Mouse (Mus musculus): ENCODE measurements around the gene Txlna. TPM values are rescaled to one million over a fixed set of nuclear protein-coding genes. Genes with fewer than 3 reads are reported as not detected.

Gene Txlna
- polyA plus RNA-seq, 1 experiment from 2014 or later = 65.4 TPM

GRCm38 (mm10) chr4:129585773-129586172 is 55.1 kb downstream of the Txlna start:
- H3K9ac ChIP-seq (ENCODE audit: low read length) = no peak overlapping the region
- peaks cover 7% of the 10 kb centered on the region for H3K36me3 ChIP-seq (ENCODE audit: control insufficient read depth, insufficient read depth, low read length)
- no peaks in the 10 kb centered on the region for H3K9me3 ChIP-seq (replicated peaks; ENCODE audit: control insufficient read depth, low read length)
- H3K4me3 ChIP-seq (ENCODE audit: low read depth, low read length) = no peak overlapping the region
- no peak overlapping the region for H3K27ac ChIP-seq (ENCODE audit: low read depth, low read length)
- WGBS = 78% methylated on average over 9 of the region's 9 CpGs
- no peaks in the 10 kb centered on the region for H3K27me3 ChIP-seq (replicated peaks; ENCODE audit: control insufficient read depth, insufficient read depth, low read length)
- no peak for DNase-seq (ENCODE audit: low spot score)
- H3K4me2 ChIP-seq (ENCODE audit: low read length) = no peak overlapping the region
- no peaks in the 10 kb centered on the region for H3K4me1 ChIP-seq (ENCODE audit: control insufficient read depth, insufficient read depth, low read length)
- ATAC-seq = no peak

- Histone ChIP-seq H3K27ac (ENCODE audit: low read depth, low read length) (no peak overlapping the region), H3K9me3 (replicated peaks; ENCODE audit: control insufficient read depth, low read length) (no peaks in the 10 kb centered on the region), H3K36me3 (ENCODE audit: control insufficient read depth, insufficient read depth, low read length) (0 out of 2 replicates have a peak, but pooled peaks cover under 1% of the 10 kb centered on the region), H3K9ac (ENCODE audit: low read length) (peak overlapping the region; percentile 48), H3K4me2 (ENCODE audit: low read length) (peak overlapping the region; percentile 49), H3K27me3 (replicated peaks; ENCODE audit: control insufficient read depth, insufficient read depth, low read length) (no peaks in the 10 kb centered on the region), H3K4me3 (ENCODE audit: low read depth, low read length) (peak overlapping the region; percentile 21), H3K4me1 (ENCODE audit: control insufficient read depth, insufficient read depth, low read length) (no peaks in the 10 kb centered on the region)
- peak; percentile 69 for DNase-seq (ENCODE audit: low spot score)
- 2% methylated on average over 36 of the region's 36 CpGs for WGBS
- ATAC-seq = peak; percentile 44; the same call in 1 of the 2 replicates
These were observed 55.8 kb downstream of the Txlna start for GRCm38 (mm10) chr4:129584884-129585608.

GRCm38 (mm10) chr4:129584370-129584769 is 56.5 kb downstream of the Txlna start:
- ATAC-seq (no peak), DNase-seq (ENCODE audit: low spot score) (no peak)
- WGBS = 81% methylated on average over 1 of the region's 1 CpGs
- peak overlapping the region; percentile 48; the same call in 1 of the 2 replicates for H3K9ac ChIP-seq (ENCODE audit: low read length)
- peak overlapping the region; percentile 49 for H3K4me2 ChIP-seq (ENCODE audit: low read length)
- H3K36me3 ChIP-seq (ENCODE audit: control insufficient read depth, insufficient read depth, low read length) = no peaks in the 10 kb centered on the region
- H3K27me3 ChIP-seq (replicated peaks; ENCODE audit: control insufficient read depth, insufficient read depth, low read length) = no peaks in the 10 kb centered on the region
- no peaks in the 10 kb centered on the region for H3K4me1 ChIP-seq (ENCODE audit: control insufficient read depth, insufficient read depth, low read length)
- H3K9me3 ChIP-seq (replicated peaks; ENCODE audit: control insufficient read depth, low read length) = no peaks in the 10 kb centered on the region
- no peak overlapping the region; the same call in 1 of the 2 replicates for H3K4me3 ChIP-seq (ENCODE audit: low read depth, low read length)
- H3K27ac ChIP-seq (ENCODE audit: low read depth, low read length) = no peak overlapping the region

DNA sequence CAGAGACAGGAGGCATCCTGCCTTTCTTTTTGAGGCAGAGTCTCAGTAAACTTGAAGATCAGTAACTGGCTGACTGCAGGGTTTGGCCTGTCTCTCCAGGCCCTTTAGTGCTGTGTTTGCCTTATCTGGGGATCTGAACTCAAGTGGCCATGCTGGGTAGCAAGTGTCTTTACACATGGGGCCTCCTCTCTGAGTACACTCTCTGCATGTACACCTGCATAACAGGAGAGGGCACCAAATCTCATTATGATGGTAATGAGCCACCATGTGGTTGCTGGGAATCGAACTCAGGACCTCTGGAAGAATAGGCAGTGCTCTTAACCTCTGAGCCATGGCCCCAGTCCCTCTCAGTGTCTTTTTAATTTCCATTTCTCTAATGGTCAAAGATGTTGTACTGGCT is 58.6 kb downstream of the Txlna start:
- H3K4me1 ChIP-seq (ENCODE audit: control insufficient read depth, insufficient read depth, low read length) = no peaks in the 10 kb centered on the region
- no peak for DNase-seq (ENCODE audit: low spot score)
- no peak for ATAC-seq
- H3K4me3 ChIP-seq (ENCODE audit: low read depth, low read length) = no peak overlapping the region
- H3K27me3 ChIP-seq (replicated peaks; ENCODE audit: control insufficient read depth, insufficient read depth, low read length) = no peaks in the 10 kb centered on the region
- no peaks in the 10 kb centered on the region for H3K9me3 ChIP-seq (replicated peaks; ENCODE audit: control insufficient read depth, low read length)
- H3K36me3 ChIP-seq (ENCODE audit: control insufficient read depth, insufficient read depth, low read length) = no peaks in the 10 kb centered on the region
- 88% methylated on average over 1 of the region's 1 CpGs for WGBS
- H3K4me2 ChIP-seq (ENCODE audit: low read length) = no peak overlapping the region
- no peak overlapping the region for H3K27ac ChIP-seq (ENCODE audit: low read depth, low read length)
- H3K9ac ChIP-seq (ENCODE audit: low read length) = no peak overlapping the region

GRCm38 (mm10) chr4:129580347-129580746 is 60.5 kb downstream of the Txlna start:
- Histone ChIP-seq H3K27me3 (replicated peaks; ENCODE audit: control insufficient read depth, insufficient read depth, low read length) (no peaks in the 10 kb centered on the region), H3K9ac (ENCODE audit: low read length) (no peak overlapping the region), H3K4me2 (ENCODE audit: low read length) (no peak overlapping the region), H3K4me1 (ENCODE audit: control insufficient read depth, insufficient read depth, low read length) (no peaks in the 10 kb centered on the region), H3K36me3 (ENCODE audit: control insufficient read depth, insufficient read depth, low read length) (no peaks in the 10 kb centered on the region), H3K27ac (ENCODE audit: low read depth, low read length) (no peak overlapping the region), H3K4me3 (ENCODE audit: low read depth, low read length) (no peak overlapping the region), H3K9me3 (replicated peaks; ENCODE audit: control insufficient read depth, low read length) (no peaks in the 10 kb centered on the region)
- WGBS = 70% methylated on average over 7 of the region's 7 CpGs
- DNase-seq (ENCODE audit: low spot score) (peak; percentile 43), ATAC-seq (no peak)

DNA sequence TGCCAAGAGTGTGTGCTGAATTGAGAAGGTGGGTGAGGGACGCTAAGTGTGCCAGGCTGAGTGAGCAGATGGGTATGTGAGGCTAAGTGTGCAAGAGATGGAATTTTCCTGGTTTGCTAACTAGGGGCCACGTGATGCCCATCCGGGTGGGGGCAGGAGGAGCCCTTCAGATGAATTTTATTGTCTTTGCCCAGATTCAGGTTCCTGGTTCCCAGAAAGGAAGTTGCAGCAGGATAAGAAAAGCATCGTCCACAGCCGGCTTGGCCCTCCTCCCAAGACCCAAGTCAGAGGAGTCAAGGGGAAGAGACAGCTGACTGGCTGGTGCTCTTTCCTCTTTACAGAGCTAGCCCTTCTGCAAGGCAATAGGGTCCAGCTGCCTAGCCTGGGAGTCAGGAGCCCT is 62.4 kb downstream of the Txlna start, which contains the start of gene Fam167b:
Gene Fam167b, minus strand, starts transcription at position 84 of the 400 bp plus-strand sequence.
- H3K9ac ChIP-seq (ENCODE audit: low read length) = no peak within 1 kb of the TSS
- peak within 1 kb of the TSS; percentile 20; the same call in 1 of the 2 replicates for H3K4me2 ChIP-seq (ENCODE audit: low read length)

GRCm38 (mm10) chr4:129577688-129578087 is 63.2 kb downstream of the Txlna start:
- DNase-seq (ENCODE audit: low spot score) (no peak), ATAC-seq (no peak)
- no peaks in the 10 kb centered on the region for H3K4me1 ChIP-seq (ENCODE audit: control insufficient read depth, insufficient read depth, low read length)
- no peak overlapping the region for H3K4me3 ChIP-seq (ENCODE audit: low read depth, low read length)
- H3K36me3 ChIP-seq (ENCODE audit: control insufficient read depth, insufficient read depth, low read length) = no peaks in the 10 kb centered on the region
- no peaks in the 10 kb centered on the region for H3K9me3 ChIP-seq (replicated peaks; ENCODE audit: control insufficient read depth, low read length)
- WGBS = 86% methylated on average over 7 of the region's 7 CpGs
- H3K27me3 ChIP-seq (replicated peaks; ENCODE audit: control insufficient read depth, insufficient read depth, low read length) = no peaks in the 10 kb centered on the region
- H3K4me2 ChIP-seq (ENCODE audit: low read length) = no peak overlapping the region
- H3K27ac ChIP-seq (ENCODE audit: low read depth, low read length) = no peak overlapping the region
- no peak overlapping the region for H3K9ac ChIP-seq (ENCODE audit: low read length)

More for the DNA sequence above, 62.4 kb downstream of the Txlna start, which contains the start of gene Fam167b:
- WGBS = 86% methylated on average over 5 of the region's 5 CpGs
- Histone ChIP-seq H3K36me3 (ENCODE audit: control insufficient read depth, insufficient read depth, low read length) (no peaks in the 10 kb centered on the region), H3K4me3 (ENCODE audit: low read depth, low read length) (no peak within 1 kb of the TSS), H3K9me3 (replicated peaks; ENCODE audit: control insufficient read depth, low read length) (no peaks in the 10 kb centered on the region), H3K27ac (ENCODE audit: low read depth, low read length) (no peak within 1 kb of the TSS), H3K27me3 (replicated peaks; ENCODE audit: control insufficient read depth, insufficient read depth, low read length) (no peaks in the 10 kb centered on the region), H3K4me1 (ENCODE audit: control insufficient read depth, insufficient read depth, low read length) (no peaks in the 10 kb centered on the region)
- ATAC-seq (no peak), DNase-seq (ENCODE audit: low spot score) (no peak)

GRCm38 (mm10) chr4:129576863-129577491 is 63.9 kb downstream of the Txlna start:
- WGBS = 30% methylated on average over 21 of the region's 21 CpGs
- Histone ChIP-seq H3K4me2 (ENCODE audit: low read length) (peak overlapping the region; percentile 20; the same call in 1 of the 2 replicates), H3K27me3 (replicated peaks; ENCODE audit: control insufficient read depth, insufficient read depth, low read length) (no peaks in the 10 kb centered on the region), H3K36me3 (ENCODE audit: control insufficient read depth, insufficient read depth, low read length) (no peaks in the 10 kb centered on the region), H3K4me1 (ENCODE audit: control insufficient read depth, insufficient read depth, low read length) (no peaks in the 10 kb centered on the region), H3K4me3 (ENCODE audit: low read depth, low read length) (no peak overlapping the region), H3K9ac (ENCODE audit: low read length) (peak overlapping the region; percentile 26), H3K27ac (ENCODE audit: low read depth, low read length) (no peak overlapping the region), H3K9me3 (replicated peaks; ENCODE audit: control insufficient read depth, low read length) (no peaks in the 10 kb centered on the region)
- ATAC-seq = 0 out of 2 replicates have a peak, but pooled peaks have one; percentile 55
- DNase-seq (ENCODE audit: low spot score) = peak; percentile 68
